Mouse (Mus musculus) gastrocnemius, postnatal 14 days (tissue): ENCODE measurements around the gene Cyp27a1. TPM values are rescaled to one million over a fixed set of nuclear protein-coding genes. Genes with fewer than 3 reads are reported as not detected.

Experiments used
- DNase-seq: peaks from one replicate; pipeline ENCODE4 v3.0.0; 2021; ENCODE audit warnings: mixed read lengths
- intact Hi-C: fragments of 180-260 bp; cut with DNase I; formaldehyde crosslinking; loops from one replicate; pipeline ENCODE4 v1.15.1; 2025; ENCODE audit warnings: low total_unique reads
- long read RNA-seq, 2 experiments: library from polyadenylated mRNA; stranded (forward); transcript quantifications; one replicate each; pipeline ENCODE4 v2.0.0; 2021
- total RNA-seq, 2 experiments: library from RNA; stranded (reverse); gene quantifications; 2 replicates each; pipeline ENCODE4 v1.2.3; 2021

Gene Cyp27a1
- 10 to 100 TPM in 1 of 2 experiments, 1 to 10 TPM in 1; 9.9 to 22.2 TPM for total RNA-seq
- long read RNA-seq, experiment 1, transcript Cyp27a1-201 (9 exons, 1,892 nt) = major isoform, 10 of 23 reads
- long read RNA-seq, experiment 1, partial matches to known transcripts = 1 of 23 reads
- long read RNA-seq, experiment 1, other reads (novel, unspliced or antisense) = 12 of 23 reads
- long read RNA-seq, experiment 2, transcript Cyp27a1-201 (9 exons, 1,892 nt) = major isoform, 10 of 24 reads
- long read RNA-seq, experiment 2, partial matches to known transcripts = 1 of 24 reads
- long read RNA-seq, experiment 2, other reads (novel, unspliced or antisense) = 13 of 24 reads

GRCm38 (mm10) chr1:74713099-74713858, at the start of gene Cyp27a1:
TSS of gene Cyp27a1 (plus strand) at chr1:74713574.
- peak; percentile 75 for DNase-seq
- intact Hi-C loops = no loop called here

- intact Hi-C loops = no loop called here
- no peak for DNase-seq
Measured at GRCm38 (mm10) chr1:74665153-74665552, 48.2 kb upstream of the Cyp27a1 start.

GRCm38 (mm10) chr1:74668371-74668770, 45.0 kb upstream of the Cyp27a1 start:
- DNase-seq = no peak
- intact Hi-C loops = no loop called here

DNA sequence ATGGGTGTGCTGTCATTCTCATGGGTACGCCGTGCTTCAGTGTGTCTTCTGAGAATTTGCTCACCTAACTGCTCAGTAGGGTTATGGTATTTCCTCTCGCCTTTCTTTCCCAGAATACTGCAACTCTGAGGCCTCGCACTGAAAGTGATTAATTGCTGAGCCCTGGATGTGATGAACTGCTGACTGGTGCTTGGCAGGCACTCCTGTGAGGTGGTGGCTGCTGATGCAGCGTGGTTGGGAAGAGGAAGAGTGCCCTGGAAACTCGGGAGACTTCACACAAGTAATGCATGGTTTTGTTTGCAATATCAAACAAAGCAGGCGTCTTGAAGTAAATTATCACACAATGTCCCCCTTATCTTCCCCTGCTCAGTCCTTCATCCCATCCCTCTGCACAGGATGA, 40.6 kb upstream of the Cyp27a1 start:
- DNase-seq = peak; percentile 18
- intact Hi-C loops = no loop called here

GRCm38 (mm10) chr1:74676863-74677262, 36.5 kb upstream of the Cyp27a1 start:
- intact Hi-C loops = no loop called here
- no peak for DNase-seq

DNA sequence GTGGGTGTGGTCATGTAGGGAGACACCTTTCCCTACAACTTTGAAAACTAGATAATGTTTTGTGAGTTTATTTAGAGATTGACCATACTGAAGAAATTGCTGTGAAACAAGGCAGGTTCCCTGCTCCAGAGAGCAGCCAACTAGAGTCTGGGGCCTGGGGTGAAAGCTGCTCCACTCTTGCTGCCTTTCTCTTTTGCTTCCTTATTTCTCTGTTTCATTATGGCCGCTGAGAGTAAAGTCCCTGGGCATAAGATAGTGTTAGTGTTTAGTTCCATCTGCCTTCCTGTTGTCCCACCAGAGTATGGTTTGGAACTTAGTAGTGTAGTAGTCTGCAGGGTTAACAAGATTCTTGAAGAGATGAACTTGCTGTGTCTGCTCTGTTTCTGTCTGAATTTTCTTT, 35.5 kb upstream of the Cyp27a1 start:
- DNase-seq = no peak
- intact Hi-C loops = no loop called here

DNA sequence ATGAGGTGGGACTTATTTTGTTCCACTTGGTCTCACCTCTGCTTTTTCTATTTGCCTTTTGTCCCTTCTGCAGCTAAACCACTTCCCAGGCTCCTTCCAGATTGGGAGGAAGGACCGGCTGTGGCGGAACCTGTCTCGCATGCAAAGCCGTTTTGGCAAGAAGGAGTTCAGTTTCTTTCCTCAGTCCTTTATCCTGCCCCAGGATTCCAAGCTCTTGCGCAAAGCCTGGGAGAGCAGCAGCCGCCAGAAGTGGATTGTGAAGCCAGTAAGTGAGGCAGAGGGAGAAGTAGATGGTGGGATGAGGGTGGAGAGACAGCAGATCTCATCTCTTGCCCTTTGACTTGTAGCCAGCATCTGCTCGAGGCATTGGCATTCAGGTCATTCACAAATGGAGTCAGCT, 26.2 kb upstream of the Cyp27a1 start:
- intact Hi-C loops = no loop called here
- no peak for DNase-seq

DNA sequence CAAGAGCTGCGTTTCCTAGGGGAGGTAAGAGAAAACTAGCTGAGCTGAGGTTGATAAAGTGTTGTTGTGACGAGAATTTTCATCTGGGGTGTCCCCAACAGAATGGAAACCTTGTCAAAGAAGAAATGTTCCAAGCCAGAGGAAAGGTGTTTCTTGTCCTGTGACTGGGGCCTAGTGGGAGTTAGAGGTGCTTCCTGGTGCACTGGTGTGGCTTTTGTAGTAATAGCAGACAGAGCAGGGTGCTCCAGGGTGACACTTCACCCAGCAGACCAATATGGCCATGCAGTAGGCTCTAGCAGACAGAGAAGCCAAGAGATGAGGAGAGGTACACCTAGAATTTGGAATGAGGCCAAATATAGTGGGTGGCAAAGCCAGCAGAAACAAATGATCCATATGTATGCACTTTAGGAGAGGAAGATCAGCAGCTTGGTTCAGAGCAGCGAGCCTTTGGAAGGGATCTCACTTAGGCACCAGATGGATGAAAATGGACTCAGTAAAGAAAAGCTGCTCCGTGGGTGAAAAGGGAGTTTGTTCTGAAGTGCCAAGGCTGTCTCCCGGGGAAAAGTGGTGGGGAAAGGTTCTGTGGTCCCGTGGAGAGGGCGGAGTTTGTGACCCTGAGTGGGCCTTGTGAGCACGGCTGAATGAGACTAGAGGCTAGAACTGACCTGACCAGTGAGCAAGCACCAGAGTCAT, 19.3 kb upstream of the Cyp27a1 start:
- DNase-seq = no peak
- intact Hi-C loops = no loop called here

- DNase-seq = no peak
- intact Hi-C loops = no loop called here
Measured at GRCm38 (mm10) chr1:74695836-74696235, 17.5 kb upstream of the Cyp27a1 start.

DNA sequence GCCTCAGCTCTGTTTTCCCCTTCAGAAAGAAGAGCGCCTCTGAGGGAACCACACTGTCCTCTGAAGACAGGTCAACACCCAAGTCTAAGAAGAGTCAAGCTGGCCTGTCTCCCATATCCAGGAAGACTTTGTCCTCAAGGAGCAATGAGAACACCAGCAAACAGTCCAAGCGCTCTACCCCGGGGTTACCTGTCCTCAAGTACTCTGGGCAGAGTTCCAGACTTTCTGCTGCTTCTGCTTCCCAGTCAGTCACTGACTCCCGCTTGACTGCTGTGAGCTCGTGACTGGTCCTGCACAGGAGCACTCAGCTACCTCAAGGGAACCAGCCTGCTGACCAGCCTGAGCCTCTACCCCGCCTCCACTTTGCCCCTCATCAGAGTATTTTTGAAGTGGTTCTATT, 16.0 kb upstream of the Cyp27a1 start:
- no peak for DNase-seq
- intact Hi-C loops = no loop called here

GRCm38 (mm10) chr1:74698353-74698752, 15.0 kb upstream of the Cyp27a1 start:
- intact Hi-C loops = no loop called here
- DNase-seq = no peak

DNA sequence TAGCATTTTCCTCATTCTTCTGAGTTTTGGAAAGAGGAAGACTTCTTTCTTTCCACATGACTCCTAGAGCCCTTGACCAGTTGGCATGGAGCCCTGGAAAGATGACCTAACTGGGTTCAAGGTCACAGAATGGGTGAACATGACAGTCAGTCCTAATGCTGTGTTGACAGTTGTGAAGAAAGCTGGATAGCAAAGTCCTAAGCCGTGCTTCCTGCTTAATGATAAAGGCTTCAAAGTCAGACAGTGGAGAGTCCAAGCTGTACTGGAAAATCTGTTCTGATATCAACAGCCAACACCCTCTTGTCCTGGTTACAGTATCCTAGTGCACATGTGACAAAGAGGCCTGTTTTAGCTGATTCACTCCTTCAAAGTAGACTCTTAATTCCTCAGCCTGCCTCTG, 14.6 kb upstream of the Cyp27a1 start:
- intact Hi-C loops = no loop called here
- DNase-seq = no peak

GRCm38 (mm10) chr1:74702142-74702553, 11.2 kb upstream of the Cyp27a1 start:
- intact Hi-C loops = no loop called here
- no peak for DNase-seq

DNA sequence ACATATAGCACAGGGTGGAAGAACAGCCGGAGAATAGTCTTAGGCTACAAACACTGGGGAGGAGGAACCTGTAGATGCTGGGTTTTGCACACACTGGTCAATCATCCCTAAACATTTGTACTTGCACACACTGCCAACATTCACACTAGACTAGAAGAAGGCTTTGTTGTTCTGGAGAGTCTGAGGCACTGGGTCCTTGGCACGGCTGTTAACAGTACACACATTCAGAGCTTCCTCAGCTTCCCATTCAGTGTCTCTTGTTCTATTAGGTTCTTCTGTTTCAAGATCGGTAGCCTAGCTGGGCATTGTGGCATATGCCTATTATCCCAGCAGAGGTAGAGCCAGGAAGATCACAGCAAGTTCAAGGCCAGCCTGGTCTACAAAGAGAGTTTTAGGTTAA, 9.2 kb upstream of the Cyp27a1 start:
- no peak for DNase-seq
- intact Hi-C loops = no loop called here

DNA sequence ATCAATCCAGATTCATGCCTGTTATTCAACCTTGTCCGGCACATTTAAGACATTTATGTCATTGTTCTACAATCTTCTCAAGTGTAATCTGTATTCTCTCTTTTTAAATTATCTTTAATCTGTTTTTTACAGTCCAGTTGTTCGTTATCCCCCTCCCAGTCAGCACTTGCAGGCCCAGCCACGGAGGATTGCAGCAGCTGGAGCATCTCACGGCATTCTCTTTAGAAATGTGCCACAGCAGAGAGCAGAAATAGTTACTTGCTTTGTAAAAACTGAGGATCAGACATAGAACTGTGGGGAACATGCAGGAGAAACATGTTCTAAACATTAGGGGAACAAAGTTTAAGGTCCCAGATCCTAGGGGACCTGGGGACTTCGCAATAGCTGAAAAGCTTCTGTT, 8.4 kb upstream of the Cyp27a1 start:
- DNase-seq = no peak
- intact Hi-C loops = no loop called here

DNA sequence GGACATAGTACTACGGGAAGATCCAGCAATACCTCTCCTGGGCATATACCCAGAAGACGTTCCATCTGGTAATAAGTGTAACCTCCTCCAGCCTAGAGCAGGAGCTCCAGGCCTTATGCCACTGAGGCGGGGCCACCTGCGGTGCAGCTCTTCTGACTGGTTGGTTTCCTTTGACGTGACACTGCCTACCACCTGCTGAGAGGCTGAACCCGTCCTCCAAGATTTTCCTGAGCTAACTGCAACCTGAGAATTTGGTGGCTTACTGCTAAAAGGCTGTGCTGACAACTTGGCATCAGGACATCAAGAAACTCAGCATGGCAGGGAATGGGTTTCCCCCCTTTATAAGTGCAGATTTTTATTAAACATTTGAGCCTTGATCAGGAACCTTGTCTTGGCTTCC, 3.8 kb upstream of the Cyp27a1 start:
- intact Hi-C loops = no loop called here
- DNase-seq = no peak

DNA sequence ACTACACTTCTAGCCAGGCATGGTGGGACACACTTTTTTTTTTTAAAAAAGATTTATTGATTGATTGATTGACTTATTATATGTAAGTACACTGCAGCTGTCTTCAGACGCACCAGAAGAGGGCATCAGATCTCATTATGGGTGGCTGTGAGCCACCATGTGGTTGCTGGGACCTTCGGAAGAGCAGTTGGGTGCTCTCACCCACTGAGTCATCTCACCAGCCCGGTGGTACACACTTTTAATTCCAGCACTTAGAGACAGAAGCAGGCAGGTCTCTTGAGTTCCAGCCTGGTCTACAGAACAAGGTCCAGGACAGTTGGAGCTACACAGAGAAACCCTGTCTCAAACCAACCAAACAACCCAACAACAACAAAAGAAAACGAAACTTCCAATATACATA, 1.3 kb upstream of the Cyp27a1 start:
- intact Hi-C loops = no loop called here
- no peak for DNase-seq

- DNase-seq = no peak
- intact Hi-C loops = no loop called here
Measured at GRCm38 (mm10) chr1:74712461-74713098, 794 bp upstream of the Cyp27a1 start.

GRCm38 (mm10) chr1:74713859-74714730, 721 bp downstream of the Cyp27a1 start:
- no peak for DNase-seq
- intact Hi-C loops = no loop called here
